Mouse (Mus musculus): Measurements from ENCODE around the gene Manf. TPM values are rescaled to one million over a fixed set of nuclear protein-coding genes. Genes with fewer than 3 reads are reported as not detected.
A peak's percentile ranks its signal among the peaks of the same experiment; 100 is the strongest.

Gene Manf
- polyA plus RNA-seq, 1 experiment from 2014 or later = 231 TPM

DNA sequence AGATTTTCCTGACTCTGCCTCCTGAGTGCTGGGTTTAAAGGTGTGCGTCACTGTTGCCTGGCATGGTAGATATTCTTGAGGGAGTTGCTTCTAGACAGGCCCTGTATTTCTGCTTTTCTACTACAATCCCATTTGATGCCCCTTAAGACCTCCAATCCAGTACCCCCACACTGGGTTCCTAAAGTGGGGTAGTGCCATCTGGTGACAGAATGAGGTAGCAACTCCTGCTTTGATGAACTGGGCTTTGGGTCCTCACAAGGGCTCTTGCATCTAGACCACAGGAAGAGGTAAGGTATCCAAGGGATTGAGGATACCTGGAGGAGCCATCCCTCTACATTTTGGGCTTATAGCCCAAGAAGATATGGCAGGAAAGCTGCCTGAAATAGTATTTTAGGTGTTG, 72.6 kb downstream of the Manf start:
- H3K36me3 ChIP-seq = no peaks in the 10 kb centered on the region
- no peak overlapping the region for H3K27ac ChIP-seq (replicated peaks)
- H3K9me3 ChIP-seq = no peaks in the 10 kb centered on the region
- ATAC-seq (ENCODE audit: low read depth) = no peak
- H3K4me3 ChIP-seq = no peak overlapping the region
- 89% methylated on average over 1 of the region's 1 CpGs for whole genome bisulfite sequencing
- no peaks in the 10 kb centered on the region for H3K27me3 ChIP-seq
- H3K4me2 ChIP-seq = no peak overlapping the region
- H3K4me1 ChIP-seq (replicated peaks) = peaks cover 12% of the 10 kb centered on the region
- no peak overlapping the region for H3K9ac ChIP-seq

GRCm38 (mm10) chr9:106818191-106818590, 73.6 kb downstream of the Manf start:
- no peak overlapping the region for H3K27ac ChIP-seq (replicated peaks)
- no peaks in the 10 kb centered on the region for H3K36me3 ChIP-seq
- 81% methylated on average over 6 of the region's 6 CpGs for WGBS
- H3K4me2 ChIP-seq = no peak overlapping the region
- H3K27me3 ChIP-seq = no peaks in the 10 kb centered on the region
- H3K4me3 ChIP-seq = no peak overlapping the region
- peaks cover 8% of the 10 kb centered on the region for H3K4me1 ChIP-seq (replicated peaks)
- H3K9ac ChIP-seq = no peak overlapping the region
- H3K9me3 ChIP-seq = no peaks in the 10 kb centered on the region
- no peak for ATAC-seq (ENCODE audit: low read depth)

GRCm38 (mm10) chr9:106806503-106806902, 85.3 kb downstream of the Manf start:
- no peak for ATAC-seq (ENCODE audit: low read depth)
- peaks cover 9% of the 10 kb centered on the region for H3K9me3 ChIP-seq
- no peaks in the 10 kb centered on the region for H3K4me1 ChIP-seq (replicated peaks)
- 74% methylated on average over 4 of the region's 4 CpGs for WGBS
- no peak overlapping the region for H3K4me2 ChIP-seq
- no peak overlapping the region for H3K9ac ChIP-seq
- no peak overlapping the region for H3K4me3 ChIP-seq
- H3K27me3 ChIP-seq = no peaks in the 10 kb centered on the region
- no peaks in the 10 kb centered on the region for H3K36me3 ChIP-seq
- H3K27ac ChIP-seq (replicated peaks) = no peak overlapping the region

DNA sequence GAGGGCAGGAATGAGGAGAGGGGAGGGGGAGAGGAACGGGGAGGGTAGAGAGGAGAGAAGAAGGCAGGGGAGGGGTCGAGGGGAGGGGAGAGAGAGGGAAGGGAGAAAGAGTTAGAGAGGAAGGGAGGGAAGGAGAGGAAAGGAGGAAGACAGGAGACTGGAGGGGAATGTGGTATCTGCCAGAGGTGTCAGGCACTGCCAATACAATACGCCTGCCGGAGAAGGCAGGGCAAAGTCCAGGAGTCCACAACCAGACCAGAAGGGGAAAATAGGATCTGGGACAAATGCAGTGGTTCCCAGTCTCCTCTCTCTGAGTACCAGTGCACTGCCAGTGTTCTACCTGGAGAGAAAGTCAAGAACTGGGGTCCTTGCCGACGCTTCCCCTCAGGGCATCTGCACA, 100.9 kb downstream of the Manf start:
- H3K4me3 ChIP-seq = no peak overlapping the region
- no peak overlapping the region for H3K27ac ChIP-seq (replicated peaks)
- ATAC-seq (ENCODE audit: low read depth) = no peak
- no peak overlapping the region for H3K9ac ChIP-seq
- H3K9me3 ChIP-seq = no peaks in the 10 kb centered on the region
- H3K4me1 ChIP-seq (replicated peaks) = peaks cover 23% of the 10 kb centered on the region
- 70% methylated on average over 6 of the region's 6 CpGs for WGBS
- 0 out of 2 replicates have a peak, but pooled peaks cover 4% of the 10 kb centered on the region for H3K27me3 ChIP-seq
- H3K36me3 ChIP-seq = no peaks in the 10 kb centered on the region
- no peak overlapping the region for H3K4me2 ChIP-seq

GRCm38 (mm10) chr9:106789363-106789762, 102.4 kb downstream of the Manf start:
- WGBS = 20% methylated on average over 10 of the region's 10 CpGs
- no peak overlapping the region for H3K27ac ChIP-seq (replicated peaks)

DNA sequence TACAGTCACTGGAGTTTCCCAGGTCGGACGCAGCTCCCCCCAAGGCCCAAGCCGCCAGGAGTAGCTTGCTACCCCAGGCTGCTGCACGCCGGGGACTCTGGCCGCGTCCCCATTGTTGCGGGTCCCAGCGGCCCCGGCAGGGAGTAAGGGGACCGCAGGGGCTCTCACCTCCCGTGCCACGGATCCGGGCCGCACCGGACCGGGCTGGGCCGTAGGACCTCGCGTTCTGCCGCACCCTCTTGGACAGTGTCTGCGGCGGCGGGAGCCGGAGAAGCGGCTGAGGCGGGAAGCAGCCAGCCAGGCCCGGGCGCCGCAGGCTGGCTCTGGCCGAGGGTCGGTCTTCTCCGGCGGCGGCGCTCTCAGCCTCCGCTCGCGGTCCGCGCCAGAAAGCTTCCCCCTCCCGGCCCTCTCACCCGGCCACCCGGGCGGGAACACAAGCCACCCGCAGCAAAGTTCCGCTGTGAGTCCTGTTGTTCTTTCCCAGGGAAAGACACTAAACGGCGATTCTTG, 102.9 kb downstream of the Manf start, which contains the start of gene Rad54l2:
TSS of gene Rad54l2 (minus strand) at position 383 of the 510 bp plus-strand sequence.
- peak; percentile 89 for ATAC-seq (ENCODE audit: low read depth)

More at GRCm38 (mm10) chr9:106789363-106789762, 102.4 kb downstream of the Manf start:
- Histone ChIP-seq H3K4me3 (peak overlapping the region; percentile 98), H3K9me3 (no peaks in the 10 kb centered on the region), H3K4me2 (peak overlapping the region; percentile 81), H3K4me1 (replicated peaks) (peaks cover 23% of the 10 kb centered on the region), H3K27me3 (0 out of 2 replicates have a peak, but pooled peaks cover 4% of the 10 kb centered on the region), H3K36me3 (no peaks in the 10 kb centered on the region), H3K9ac (peak overlapping the region; percentile 99)
- ATAC-seq (ENCODE audit: low read depth) = 0 out of 2 replicates have a peak, but pooled peaks have one; percentile 19

More for the DNA sequence above, 102.9 kb downstream of the Manf start, which contains the start of gene Rad54l2:
- under 1% methylated on average over 49 of the region's 49 CpGs for WGBS
- Histone ChIP-seq H3K27me3 (0 out of 2 replicates have a peak, but pooled peaks cover 4% of the 10 kb centered on the region), H3K4me1 (replicated peaks) (peaks cover 23% of the 10 kb centered on the region), H3K9ac (peak within 1 kb of the TSS; percentile 99), H3K36me3 (no peaks in the 10 kb centered on the region), H3K9me3 (no peaks in the 10 kb centered on the region), H3K27ac (replicated peaks) (peak within 1 kb of the TSS; percentile 91), H3K4me2 (peak within 1 kb of the TSS; percentile 81), H3K4me3 (peak within 1 kb of the TSS; percentile 98)

Other genes starting within 250 kb of the Manf start
- 3.5 and 4.2 TPM in 2 replicates for gene Grm2, start 235.9 kb downstream of the Manf start, polyA plus RNA-seq (2015; fragmentation: Nextera tagmentation; extraction: Ambion mirVana)
- gene Tex264, start 206.1 kb downstream of the Manf start, polyA plus RNA-seq (2015; fragmentation: Nextera tagmentation; extraction: Ambion mirVana) = 52.6 and 57.4 TPM in 2 replicates
- 6.2 and 7.2 TPM in 2 replicates for gene Rad54l2, start 102.8 kb downstream of the Manf start, polyA plus RNA-seq (2015; fragmentation: Nextera tagmentation; extraction: Ambion mirVana)
- 19.0 and 20.8 TPM in 2 replicates for gene Dcaf1, start 70.1 kb downstream of the Manf start, polyA plus RNA-seq (2015; fragmentation: Nextera tagmentation; extraction: Ambion mirVana)
- 17.8 and 19.6 TPM in 2 replicates for gene Rbm15b, start 4.6 kb downstream of the Manf start, polyA plus RNA-seq (2015; fragmentation: Nextera tagmentation; extraction: Ambion mirVana)

All from neural tube, embryonic 13.5 days (tissue).